ENCODE assay signal across 8 mouse cellular contexts in the genomic region with DNA sequence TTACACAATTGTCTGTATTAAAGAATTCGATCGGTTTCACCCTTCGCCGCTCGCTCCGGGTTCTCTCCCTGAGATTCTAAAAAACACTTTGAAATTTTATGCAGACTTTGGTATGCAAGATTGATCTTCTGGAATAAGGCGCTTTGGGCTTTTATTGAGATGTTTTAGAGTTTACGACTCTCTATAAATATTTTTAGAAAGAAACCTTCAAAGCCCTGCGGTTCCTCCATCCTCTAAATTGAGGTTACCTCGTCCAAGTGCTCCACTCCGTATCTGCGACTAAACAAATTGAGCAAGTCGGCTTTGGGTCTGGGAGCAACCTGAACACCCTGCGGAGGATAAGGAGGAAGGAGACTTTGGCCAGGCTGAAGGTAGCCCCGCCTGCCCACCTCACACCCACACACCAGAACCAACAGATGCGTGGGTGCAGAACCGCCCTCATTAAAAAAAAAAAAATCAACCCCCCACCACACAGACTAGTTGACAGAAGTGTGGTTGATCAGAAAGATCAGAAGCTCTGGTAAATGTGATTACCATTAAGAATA. TPM values are rescaled to one million over a fixed set of nuclear protein-coding genes. Genes with fewer than 3 reads are reported as not detected.
DNase-seq lines count a peak whose midpoint lies in the region; ATAC-seq and TF ChIP-seq lines count a peak whose summit lies in the region.

No protein-coding gene starts in this region.

- H3K9ac ChIP-seq in forebrain, postnatal 0 days = peak overlapping the region; percentile 52

- no peak for TF ChIP-seq CTCF in forebrain, postnatal 0 days (IDR thresholded peaks at IDR 0.05; ENCODE audit: low read depth)

- no peaks in the 10 kb centered on the region for H3K36me3 ChIP-seq in forebrain, postnatal 0 days (ENCODE audit: insufficient read depth)
- H3K36me3 ChIP-seq in limb, embryonic 10.5 days = no peaks in the 10 kb centered on the region
- no peaks in the 10 kb centered on the region for H3K36me3 ChIP-seq in splenic B cell, adult 2 months (ENCODE audit: control insufficient read depth, insufficient read depth, low read length, poor library complexity, severe bottlenecking)

- H3K4me2 ChIP-seq in forebrain, postnatal 0 days (ENCODE audit: low read depth) = peak overlapping the region; percentile 100

- peak overlapping the region; percentile 59 for H3K4me3 ChIP-seq in forebrain, postnatal 0 days (ENCODE audit: low read depth, low read length)
- peak overlapping the region; percentile 62 for H3K4me3 ChIP-seq in limb, embryonic 10.5 days

- WGBS in forebrain, postnatal 0 days = 3% methylated on average over 17 of the region's 17 CpGs
- WGBS in limb, embryonic 10.5 days = 2% methylated on average over 17 of the region's 17 CpGs

- no peaks in the 10 kb centered on the region for H3K9me3 ChIP-seq in forebrain, postnatal 0 days (ENCODE audit: low read length)
- H3K9me3 ChIP-seq in limb, embryonic 10.5 days (replicated peaks) = no peaks in the 10 kb centered on the region

- no peak for ATAC-seq in forebrain, postnatal 0 days

- H3K27me3 ChIP-seq in forebrain, postnatal 0 days (ENCODE audit: insufficient read depth, low read length) = peaks cover 26% of the 10 kb centered on the region
- H3K27me3 ChIP-seq in limb, embryonic 10.5 days (ENCODE audit: low read depth, poor library complexity, severe bottlenecking) = peaks cover 32% of the 10 kb centered on the region
- no peaks in the 10 kb centered on the region for H3K27me3 ChIP-seq in splenic B cell, adult 2 months (ENCODE audit: control insufficient read depth, insufficient read depth, low read length, poor library complexity, severe bottlenecking)

- peaks cover 5% of the 10 kb centered on the region for H3K4me1 ChIP-seq in forebrain, postnatal 0 days (ENCODE audit: insufficient read depth)
- H3K4me1 ChIP-seq in limb, embryonic 10.5 days = peaks cover 12% of the 10 kb centered on the region

- DNase-seq in 3134 (ENCODE audit: extremely low read depth, insufficient read length, low spot score) = peak; percentile 25
- DNase-seq in CD4-positive helper T cell, adult 2 months (ENCODE audit: low read depth, low spot score) = peak; percentile 10
- peak; percentile 17 for DNase-seq in forebrain, postnatal 0 days
- DNase-seq in limb, embryonic 10.5 days (ENCODE audit: low spot score) = no peak
- DNase-seq in splenic B cell, adult 2 months (ENCODE audit: low read depth, low spot score) = peak; percentile 5
- DNase-seq in ovary, postnatal 10 days (ENCODE audit: low spot score) = no peak
- DNase-seq in layer of hippocampus, adult 9-11 months = no peak
- DNase-seq in left cerebral cortex, adult 11 months (ENCODE audit: low spot score) = no peak

- H3K27ac ChIP-seq in forebrain, postnatal 0 days (ENCODE audit: low read depth, low read length) = no peak overlapping the region
- no peak overlapping the region for H3K27ac ChIP-seq in limb, embryonic 10.5 days

RNA-seq across cellular contexts. Expression of a gene that starts 0.7 kb away (rescaled TPM):
- 1.7 and 1.8 TPM in 2 replicates for total RNA-seq in forebrain, postnatal 0 days (2014; rRNA removed)
- 0.53 and 0.84 TPM in 2 replicates for polyA plus RNA-seq in forebrain, postnatal 0 days (2015; fragmentation: Nextera tagmentation; extraction: Ambion mirVana)
- 1.5 and 2.6 TPM in 2 replicates for polyA plus RNA-seq in limb, embryonic 10.5 days (2016; fragmentation: Nextera tagmentation; extraction: Ambion mirVana)

Comparison
In these comparisons a context has a peak if more than half of its experiments do, and no peak if none do; other contexts are left out.
1. DNase-seq: peak in 3134 (single experiment), CD4-positive helper T cell, adult 2 months (single experiment), forebrain, postnatal 0 days (single experiment) and splenic B cell, adult 2 months (single experiment); none in limb, embryonic 10.5 days (single experiment), ovary, postnatal 10 days (single experiment), layer of hippocampus, adult 9-11 months (single experiment) and left cerebral cortex, adult 11 months (single experiment).